Mouse (Mus musculus): Measurements from ENCODE around the gene Crybb1.

Crybb1 gene

DNA sequence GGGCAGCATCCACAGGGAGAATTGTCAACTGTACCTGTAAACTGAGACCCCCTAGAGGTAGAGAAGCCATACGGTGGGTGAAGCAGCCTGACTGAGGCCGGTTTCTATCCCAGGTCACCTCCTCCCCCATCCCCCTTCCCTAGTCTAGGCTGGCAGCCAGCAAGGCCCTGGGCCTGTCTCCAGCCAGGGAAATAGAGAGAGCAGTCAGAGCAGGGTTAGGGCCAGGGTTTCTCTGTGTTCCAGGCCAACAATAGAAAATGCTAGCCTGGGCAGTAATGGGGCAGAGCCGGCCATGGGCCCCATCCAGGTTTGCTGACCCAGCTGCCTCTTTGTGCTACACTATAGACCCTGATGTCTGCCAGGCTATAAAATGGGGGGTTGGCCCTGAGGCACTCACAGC lies at the start of gene Crybb1:
Gene Crybb1 (plus strand): TSS at position 390 of the 400 bp plus-strand sequence.
- no peak for DNase-seq (ENCODE audit: low read depth, low spot score)

DNA sequence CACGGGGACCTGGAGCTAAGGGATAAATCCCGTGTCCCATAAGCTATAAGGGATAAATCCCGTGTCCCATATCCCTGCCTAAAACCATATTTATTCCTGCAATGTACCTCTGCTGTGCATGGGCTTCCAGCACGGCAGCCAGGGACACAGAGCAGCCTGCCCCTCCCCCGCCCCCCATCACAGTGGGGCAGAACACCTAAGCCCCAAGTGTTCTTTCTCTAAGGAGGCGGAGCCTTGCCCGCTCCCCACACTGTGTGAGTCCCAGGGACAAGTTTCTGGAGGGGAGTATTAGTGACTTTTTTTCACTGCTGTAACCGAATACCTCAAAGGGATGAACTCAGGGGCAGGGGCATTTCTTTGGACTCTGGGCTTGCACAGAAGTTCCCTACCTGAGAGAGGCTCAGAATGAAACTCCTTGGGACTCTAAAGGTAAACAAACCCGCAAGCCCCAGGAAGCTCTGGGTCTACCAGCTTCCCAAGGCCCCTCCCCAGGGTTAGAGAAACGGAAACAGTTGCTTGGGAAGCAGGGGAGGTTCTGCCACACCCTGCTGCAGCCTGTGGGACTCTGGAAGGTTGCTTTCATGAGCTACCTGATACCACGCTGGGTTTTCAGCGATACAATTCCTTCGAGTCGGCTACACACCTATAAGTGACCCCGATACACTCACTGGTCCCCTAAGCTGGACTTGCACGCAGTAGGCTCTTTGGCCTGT lies 48.9 kb upstream of the Crybb1 start:
- DNase-seq (ENCODE audit: low read depth, low spot score) = no peak

- no peak for DNase-seq (ENCODE audit: low read depth, low spot score)
These were observed 47.3 kb upstream of the Crybb1 start for GRCm38 (mm10) chr5:112208321-112208720.

- no peak for DNase-seq (ENCODE audit: low read depth, low spot score)
These were observed 45.5 kb upstream of the Crybb1 start for GRCm38 (mm10) chr5:112210104-112210503.

- no peak for DNase-seq (ENCODE audit: low read depth, low spot score)
These were observed 43.7 kb upstream of the Crybb1 start for GRCm38 (mm10) chr5:112211911-112212310.

GRCm38 (mm10) chr5:112212711-112213264 lies 42.8 kb upstream of the Crybb1 start:
- DNase-seq (ENCODE audit: low read depth, low spot score) = no peak

DNA sequence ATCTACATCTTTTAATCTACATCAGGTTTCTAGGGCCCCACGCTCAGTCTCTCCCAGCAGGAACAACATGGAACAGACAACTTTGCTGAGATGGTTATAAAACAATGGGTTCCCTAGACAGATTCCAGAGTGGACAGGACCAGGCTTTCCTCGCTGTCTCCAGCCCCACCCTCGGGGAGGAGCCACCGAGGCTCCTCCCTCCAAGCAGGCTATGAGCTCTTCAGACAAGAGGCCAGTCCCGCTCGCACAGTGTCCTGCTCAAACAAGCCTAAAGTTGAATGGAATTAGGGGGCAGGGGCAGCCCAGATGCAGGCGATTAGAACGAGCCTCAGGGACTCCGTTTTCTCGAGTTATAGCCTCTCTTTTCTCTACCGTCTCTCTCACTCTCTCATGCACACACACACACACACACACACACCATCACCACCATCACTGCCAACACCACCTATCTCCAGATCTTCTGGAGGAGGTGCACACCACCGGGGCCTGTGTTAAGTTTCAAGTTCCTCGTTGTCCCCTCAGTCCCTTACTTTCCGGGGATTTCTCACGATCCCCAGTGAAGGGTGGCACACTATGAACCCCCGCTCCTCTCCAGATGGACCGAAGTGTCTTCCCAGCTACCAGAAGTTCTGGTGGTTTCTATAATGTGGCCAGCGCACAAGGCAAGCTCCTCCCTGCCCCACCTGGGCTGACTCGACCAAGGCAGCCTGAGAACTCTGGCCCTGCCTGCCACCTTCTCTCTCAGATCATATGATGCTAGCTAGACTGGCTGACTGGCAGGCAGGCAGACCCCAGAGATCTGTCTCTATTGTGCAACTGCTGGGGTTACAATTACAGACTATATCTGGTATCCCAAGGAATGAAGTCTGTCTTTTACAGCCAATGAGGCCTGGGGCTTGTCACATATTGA lies 42.0 kb upstream of the Crybb1 start:
- no peak for DNase-seq (ENCODE audit: low read depth, low spot score)

DNA sequence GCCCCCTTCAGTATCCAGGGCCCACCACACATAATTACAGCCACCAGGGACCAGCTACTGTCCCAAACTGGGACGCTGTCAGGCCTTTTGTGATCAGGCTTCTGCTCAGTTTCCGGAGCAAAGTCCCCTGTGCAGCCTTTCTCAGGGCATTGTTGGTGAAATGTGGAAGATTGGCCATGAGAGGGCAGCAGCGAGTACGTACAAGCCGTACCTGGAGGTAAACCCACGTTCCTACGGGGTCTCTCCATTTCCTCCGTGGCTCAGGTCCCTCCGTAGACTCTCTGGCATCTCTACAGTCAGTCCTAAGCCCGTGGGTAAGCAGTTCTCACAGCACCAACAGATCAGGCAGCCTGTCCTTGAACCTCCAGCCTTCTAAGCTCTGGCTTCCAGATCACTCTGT lies 41.2 kb upstream of the Crybb1 start:
- no peak for DNase-seq (ENCODE audit: low read depth, low spot score)

DNA sequence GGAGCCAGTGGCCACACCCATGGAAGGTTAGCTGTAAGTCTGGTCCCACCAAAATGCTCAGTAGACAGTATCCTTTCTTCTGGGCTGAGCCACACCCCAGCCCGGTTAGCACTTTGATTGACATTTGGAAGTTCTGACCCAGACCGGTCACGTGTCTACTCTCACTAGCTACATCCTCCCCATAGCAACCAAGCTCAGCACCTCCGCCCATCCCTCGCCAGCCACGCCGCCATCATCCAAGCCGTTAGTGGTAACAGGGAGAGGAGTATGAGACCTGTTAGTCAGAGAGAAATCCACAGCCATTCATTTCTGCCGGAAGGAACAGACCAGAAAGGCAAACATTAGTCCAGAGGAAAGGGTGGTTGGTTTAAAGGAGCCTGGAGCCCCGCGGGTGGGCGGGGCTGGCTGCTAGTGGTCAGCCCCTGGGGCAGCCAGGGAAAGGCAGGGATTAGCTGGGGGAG lies 40.3 kb upstream of the Crybb1 start:
- DNase-seq (ENCODE audit: low read depth, low spot score) = no peak

- no peak for DNase-seq (ENCODE audit: low read depth, low spot score)
These were observed 39.8 kb upstream of the Crybb1 start for GRCm38 (mm10) chr5:112215801-112216251.

DNA sequence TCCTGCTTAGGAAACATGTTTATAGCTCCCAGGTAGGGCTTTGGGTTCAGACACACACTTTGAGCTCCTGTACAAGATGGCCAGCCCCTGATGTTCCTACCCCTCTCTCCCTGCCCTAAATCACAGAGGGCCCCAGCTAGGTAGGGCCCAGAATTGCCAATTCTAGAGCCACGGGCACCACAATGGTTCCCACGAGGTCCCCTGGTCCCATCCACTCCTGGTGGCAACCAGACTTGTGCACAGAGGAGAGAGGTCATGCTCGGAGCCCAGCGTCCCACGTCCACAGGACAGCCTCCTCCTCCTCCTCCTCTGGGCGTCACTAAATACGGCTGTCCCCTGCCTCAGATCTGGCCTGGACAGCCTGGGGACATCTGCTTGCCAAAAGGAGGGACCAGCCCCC lies 39.3 kb upstream of the Crybb1 start:
- no peak for DNase-seq (ENCODE audit: low read depth, low spot score)

GRCm38 (mm10) chr5:112217031-112217430 lies 38.6 kb upstream of the Crybb1 start:
- DNase-seq (ENCODE audit: low read depth, low spot score) = no peak

GRCm38 (mm10) chr5:112218679-112219078 lies 36.9 kb upstream of the Crybb1 start:
- no peak for DNase-seq (ENCODE audit: low read depth, low spot score)

GRCm38 (mm10) chr5:112219398-112219797 lies 36.2 kb upstream of the Crybb1 start:
- no peak for DNase-seq (ENCODE audit: low read depth, low spot score)

GRCm38 (mm10) chr5:112220203-112220602 lies 35.4 kb upstream of the Crybb1 start:
- DNase-seq (ENCODE audit: low read depth, low spot score) = no peak

GRCm38 (mm10) chr5:112225591-112225990 lies 30.0 kb upstream of the Crybb1 start:
- no peak for DNase-seq (ENCODE audit: low read depth, low spot score)

GRCm38 (mm10) chr5:112227354-112227753 lies 28.3 kb upstream of the Crybb1 start:
- no peak for DNase-seq (ENCODE audit: low read depth, low spot score)

- DNase-seq (ENCODE audit: low read depth, low spot score) = no peak
These were observed 27.7 kb upstream of the Crybb1 start for GRCm38 (mm10) chr5:112227898-112228239.

DNA sequence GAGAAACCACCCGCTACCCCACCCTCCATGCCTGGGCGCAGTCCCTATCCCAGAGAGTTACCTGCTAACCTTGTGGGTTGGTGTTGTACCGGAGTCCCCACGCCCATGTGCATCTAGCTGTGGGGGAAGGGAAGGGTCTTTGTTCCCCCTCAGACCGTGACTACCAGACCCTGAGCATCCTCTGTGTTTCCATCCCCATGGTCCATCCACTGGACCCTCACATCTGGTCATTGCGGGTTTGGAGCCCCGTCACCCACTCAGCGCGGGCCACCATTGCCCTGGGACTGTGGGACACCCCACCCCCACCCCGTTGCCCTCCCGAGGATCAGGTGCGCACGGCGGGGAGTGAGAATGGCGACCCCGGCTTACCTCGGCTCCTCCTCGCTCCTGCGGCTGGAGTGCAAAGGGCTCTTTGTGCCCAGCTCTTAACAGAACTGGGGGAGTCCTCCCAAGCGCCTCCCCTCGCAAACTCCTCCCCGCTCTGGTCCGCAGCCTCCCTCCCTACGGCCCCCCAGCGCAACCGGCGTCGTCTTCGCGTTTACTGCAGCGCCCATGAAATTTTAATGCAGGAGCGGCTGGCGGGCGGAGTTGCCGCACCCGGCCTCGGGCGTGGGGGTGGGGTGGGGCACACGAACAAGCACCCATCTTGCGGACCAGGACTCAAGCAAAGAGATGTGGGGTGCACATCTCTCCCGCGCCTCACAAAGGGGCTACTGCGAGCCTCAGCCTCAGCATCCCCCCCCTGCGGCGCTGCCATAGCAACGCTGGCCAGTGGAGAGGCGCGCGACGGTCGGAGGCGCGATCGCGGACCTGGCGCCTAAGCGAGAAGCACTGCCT lies 27.2 kb upstream of the Crybb1 start:
- DNase-seq (ENCODE audit: low read depth, low spot score) = peak; percentile 72

GRCm38 (mm10) chr5:112235806-112236205 lies 19.8 kb upstream of the Crybb1 start:
- DNase-seq (ENCODE audit: low read depth, low spot score) = no peak

DNA sequence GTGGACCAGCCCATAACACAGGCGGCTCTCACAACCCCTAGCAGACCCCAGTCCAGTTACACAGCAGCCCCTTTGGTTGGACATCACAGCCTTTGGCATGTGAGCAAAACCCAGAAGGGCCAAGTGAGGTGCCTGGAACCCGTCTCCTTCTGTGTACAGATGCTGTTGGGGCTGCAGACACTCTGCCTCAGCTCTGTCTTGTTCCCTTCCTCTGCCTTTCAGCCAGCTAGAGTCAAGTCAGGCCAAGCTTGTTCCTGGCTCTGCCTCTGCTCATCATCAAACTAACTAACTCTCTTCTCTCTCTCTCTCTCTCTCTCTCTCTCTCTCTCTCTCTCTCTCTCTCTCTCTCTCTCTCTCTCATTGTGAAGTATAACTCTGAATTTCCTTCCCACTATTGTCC lies 19.0 kb upstream of the Crybb1 start:
- no peak for DNase-seq (ENCODE audit: low read depth, low spot score)

DNA sequence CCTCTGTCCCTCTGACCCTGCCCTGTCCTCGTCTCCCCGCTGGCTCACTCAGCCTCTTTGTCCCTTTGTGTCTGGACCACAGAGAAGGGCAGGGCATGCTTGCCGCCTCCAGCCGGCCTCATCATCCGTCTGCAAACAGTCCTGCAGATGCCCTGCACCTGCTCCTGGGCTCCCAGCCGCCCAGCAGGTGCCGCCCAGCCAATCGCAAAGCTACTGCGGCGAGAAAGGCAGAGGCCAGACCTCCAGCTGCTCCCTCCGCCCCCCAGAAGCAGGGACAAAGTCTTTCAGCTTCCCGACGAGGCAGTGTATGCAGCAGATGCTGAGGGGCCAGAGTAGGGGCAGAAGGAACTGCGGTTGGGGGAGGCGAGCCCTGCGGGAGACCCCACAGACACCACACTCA lies 18.2 kb upstream of the Crybb1 start:
- DNase-seq (ENCODE audit: low read depth, low spot score) = no peak

All from telencephalon, adult 2 months (tissue).